Comparison of ENCODE assay signal across 8 mouse cellular contexts in the genomic region with DNA sequence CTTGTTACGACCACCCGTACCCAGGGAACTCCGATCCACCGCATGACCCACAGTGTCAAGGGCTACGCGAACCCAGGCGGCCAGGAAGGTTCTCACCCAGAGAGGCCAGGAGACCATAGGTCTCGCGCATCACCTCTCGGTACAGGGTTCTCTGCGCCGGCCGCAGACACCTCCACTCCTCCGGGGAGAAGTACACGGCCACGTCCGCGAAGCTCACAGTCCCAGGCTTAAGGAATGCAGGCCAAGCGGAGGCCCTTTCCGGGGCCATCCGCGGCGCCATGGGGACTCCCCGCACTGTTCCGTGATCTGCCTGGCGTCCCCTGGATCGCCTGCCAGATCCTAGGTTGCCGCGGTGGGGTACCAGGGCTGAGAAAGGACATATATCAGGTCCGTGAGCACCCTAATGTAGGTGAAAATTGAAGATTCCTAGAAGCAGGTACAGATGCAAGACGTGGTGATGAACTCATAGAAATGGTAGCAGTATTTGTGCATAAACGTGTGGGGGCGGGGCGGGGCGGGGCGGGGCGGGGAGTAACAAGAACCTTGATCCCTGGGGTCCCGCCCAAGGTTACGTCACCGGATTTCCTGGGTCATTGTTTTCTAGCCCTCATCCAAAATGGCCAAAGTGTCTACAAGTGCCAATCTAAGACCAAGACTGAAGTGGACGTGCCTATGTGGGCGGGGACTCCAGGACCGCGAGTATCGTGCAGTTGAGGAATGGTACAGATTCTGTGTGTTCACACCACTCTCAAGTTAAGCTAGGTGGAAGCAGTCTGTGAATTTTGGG. TPM values are rescaled to one million over a fixed set of nuclear protein-coding genes. Genes with fewer than 3 reads are reported as not detected.
A peak's percentile ranks its signal among the peaks of the same experiment; 100 is the strongest.
DNase-seq lines count a peak whose midpoint lies in the region; ATAC-seq and TF ChIP-seq lines count a peak whose summit lies in the region.

Gene E430018J23Rik, minus strand, starts transcription at position 473 of the 787 bp plus-strand sequence.

- H3K27ac ChIP-seq in bone marrow macrophage, adult 2 months (ENCODE audit: insufficient read depth, low read depth, low read length), result peak within 1 kb of the TSS; percentile 53
- peak within 1 kb of the TSS; percentile 8; the same call in 1 of the 2 replicates for H3K27ac ChIP-seq in embryonic fibroblast, embryonic 13.5 days (ENCODE audit: insufficient read depth, low read length)
- peak within 1 kb of the TSS; percentile 78 for H3K27ac ChIP-seq in kidney, embryonic 14.5 days (ENCODE audit: low read depth, low read length)
- H3K27ac ChIP-seq in limb, embryonic 15.5 days, result peak within 1 kb of the TSS; percentile 90

- H3K4me2 ChIP-seq in kidney, embryonic 14.5 days (replicated peaks; ENCODE audit: low read depth, low read length), result peak within 1 kb of the TSS; percentile 85
- H3K4me2 ChIP-seq in limb, embryonic 15.5 days, result peak within 1 kb of the TSS; percentile 81

- H3K36me3 ChIP-seq in kidney, embryonic 14.5 days (ENCODE audit: control insufficient read depth, insufficient read depth, low read length), result peaks cover 5% of the 10 kb centered on the region
- peaks cover 11% of the 10 kb centered on the region for H3K36me3 ChIP-seq in limb, embryonic 15.5 days

- no peak for TF ChIP-seq POLR2A in bone marrow macrophage, adult 2 months (IDR thresholded peaks at IDR 0.05; ENCODE audit: borderline replicate concordance, low read depth, low read length)
- TF ChIP-seq POLR2A in embryonic fibroblast, embryonic 13.5 days (IDR thresholded peaks at IDR 0.05; ENCODE audit: low read depth, low read length), result peak; percentile 86

- H3K4me3 ChIP-seq in bone marrow macrophage, adult 2 months (ENCODE audit: insufficient read depth, low read length), result peak within 1 kb of the TSS; percentile 97
- peak within 1 kb of the TSS; percentile 75 for H3K4me3 ChIP-seq in embryonic fibroblast, embryonic 13.5 days (ENCODE audit: insufficient read depth, low read length)
- H3K4me3 ChIP-seq in kidney, embryonic 14.5 days (ENCODE audit: low read length), result peak within 1 kb of the TSS; percentile 75
- peak within 1 kb of the TSS; percentile 68 for H3K4me3 ChIP-seq in limb, embryonic 15.5 days

- H3K4me1 ChIP-seq in bone marrow macrophage, adult 2 months (ENCODE audit: control insufficient read depth, insufficient read depth, low read length), result peaks cover 11% of the 10 kb centered on the region
- H3K4me1 ChIP-seq in embryonic fibroblast, embryonic 13.5 days (ENCODE audit: control insufficient read depth, insufficient read depth, low read length), result peaks cover 5% of the 10 kb centered on the region; the same call in 1 of the 2 replicates
- peaks cover 9% of the 10 kb centered on the region; the same call in 1 of the 2 replicates for H3K4me1 ChIP-seq in kidney, embryonic 14.5 days (ENCODE audit: control insufficient read depth, insufficient read depth, low read length)
- peaks cover 7% of the 10 kb centered on the region for H3K4me1 ChIP-seq in limb, embryonic 15.5 days

- H3K9ac ChIP-seq in kidney, embryonic 14.5 days (ENCODE audit: low read depth, low read length), result peak within 1 kb of the TSS; percentile 78
- peak within 1 kb of the TSS; percentile 76 for H3K9ac ChIP-seq in limb, embryonic 15.5 days

- TF ChIP-seq CTCF in bone marrow macrophage, adult 2 months (IDR thresholded peaks at IDR 0.05; ENCODE audit: low read depth, low read length), result no peak
- no peak for TF ChIP-seq CTCF in embryonic fibroblast, embryonic 13.5 days (IDR thresholded peaks at IDR 0.05; ENCODE audit: borderline replicate concordance, insufficient read depth, low read length)

- peak; percentile 98 for DNase-seq in A20 (ENCODE audit: low read depth, low spot score)
- peak; percentile 98 to 99 for DNase-seq in heart, adult 9 months (ENCODE audit: low spot score in 2 of 2)
- peak; percentile 92 to 95 for DNase-seq in monocyte, adult 2 months (ENCODE audit: low read depth in 1 of 2, low spot score in 2 of 2)
- DNase-seq in spleen, postnatal 36 days (ENCODE audit: low spot score in 2 of 2), result peak; percentile 96 to 98

- no peaks in the 10 kb centered on the region for H3K27me3 ChIP-seq in kidney, embryonic 14.5 days (ENCODE audit: control insufficient read depth, insufficient read depth, low read length)
- H3K27me3 ChIP-seq in limb, embryonic 15.5 days, result no peaks in the 10 kb centered on the region

- ATAC-seq in kidney, embryonic 14.5 days (ENCODE audit: low FRiP score, low TSS enrichment), result peak; percentile 93
- ATAC-seq in limb, embryonic 15.5 days (ENCODE audit: insufficient number of reproducible peaks, low FRiP score, low TSS enrichment, low read depth), result peak; percentile 89

- no peaks in the 10 kb centered on the region for H3K9me3 ChIP-seq in kidney, embryonic 14.5 days (ENCODE audit: control insufficient read depth, low read length)
- H3K9me3 ChIP-seq in limb, embryonic 15.5 days, result no peaks in the 10 kb centered on the region

- under 1% methylated on average over 45 of the region's 45 CpGs for WGBS in kidney, embryonic 14.5 days
- WGBS in limb, embryonic 15.5 days, result under 1% methylated on average over 45 of the region's 45 CpGs

RNA-seq across cellular contexts. Expression of gene E430018J23Rik, which starts in this region (rescaled TPM):
- 3.4 and 3.9 TPM in 2 replicates for polyA plus RNA-seq in bone marrow macrophage, adult 2 months (2012; ENCODE audit: insufficient read depth, insufficient read length, missing spikeins)
- polyA plus RNA-seq in embryonic fibroblast, embryonic 13.5 days (2011; ENCODE audit: insufficient read length, low read depth, missing spikeins), result 5.3 and 7.1 TPM in 2 replicates
- polyA plus RNA-seq in kidney, embryonic 14.5 days (2014; fragmentation: Nextera tagmentation; extraction: Ambion mirVana), result 5.5 and 8.0 TPM in 2 replicates
- 7.5 and 8.1 TPM in 2 replicates for polyA plus RNA-seq in limb, embryonic 15.5 days (2015; fragmentation: Nextera tagmentation; extraction: Ambion mirVana)

Comparison
In these comparisons a context has a peak if more than half of its experiments do, and no peak if none do; other contexts are left out.
1. Peak in every context shown above with its lines: DNase-seq, ATAC-seq, H3K4me3 ChIP-seq and H3K27ac ChIP-seq.
2. H3K27ac ChIP-seq: peak in every context shown above with its lines; median percentile 90 in limb, embryonic 15.5 days; 78 in kidney, embryonic 14.5 days; 53 in bone marrow macrophage, adult 2 months; 8 in embryonic fibroblast, embryonic 13.5 days.